Mouse (Mus musculus): ENCODE data around the gene Ldlrad1.

Gene Ldlrad1

DNA sequence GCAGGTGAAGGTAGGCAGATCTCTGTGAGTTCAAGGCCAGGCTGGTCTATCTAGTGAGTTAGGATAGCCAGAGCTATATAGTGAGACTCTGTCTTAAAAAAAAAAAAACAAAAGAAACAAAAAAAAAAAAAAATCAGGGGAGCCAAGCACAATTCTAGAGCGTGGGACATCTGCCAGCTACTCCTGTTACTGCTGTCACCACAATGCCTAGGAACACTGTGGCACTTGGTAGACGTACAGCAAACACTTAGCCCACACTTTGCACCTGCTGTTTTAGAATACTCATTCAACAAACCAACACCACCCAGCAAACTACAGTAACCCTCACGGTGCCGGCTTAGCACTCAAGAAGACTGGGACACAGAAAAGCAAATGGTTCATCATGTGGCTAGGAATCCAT, 2.5 kb downstream of the Ldlrad1 start:
- DNase-seq (ENCODE audit: low spot score) = no peak

DNA sequence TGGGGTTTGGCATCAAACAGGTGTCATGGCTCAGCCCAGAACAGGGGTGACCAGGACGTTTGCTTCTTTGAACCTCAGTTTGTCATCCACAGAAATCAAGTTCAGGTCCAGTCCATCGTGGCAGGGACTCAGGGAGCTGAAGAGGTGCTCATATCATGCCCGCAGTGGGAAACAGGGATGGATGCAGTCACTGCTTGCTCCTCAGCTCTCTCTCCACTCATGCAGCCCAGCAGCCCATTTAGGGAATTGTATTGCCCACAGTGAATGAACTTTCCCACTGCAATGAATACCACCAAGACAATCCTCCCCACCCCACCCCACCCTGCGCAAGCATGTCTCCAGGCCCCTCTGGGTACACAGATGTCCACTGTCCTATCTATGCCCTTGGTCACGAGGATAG, 3.0 kb downstream of the Ldlrad1 start:
- DNase-seq (ENCODE audit: low spot score) = no peak

DNA sequence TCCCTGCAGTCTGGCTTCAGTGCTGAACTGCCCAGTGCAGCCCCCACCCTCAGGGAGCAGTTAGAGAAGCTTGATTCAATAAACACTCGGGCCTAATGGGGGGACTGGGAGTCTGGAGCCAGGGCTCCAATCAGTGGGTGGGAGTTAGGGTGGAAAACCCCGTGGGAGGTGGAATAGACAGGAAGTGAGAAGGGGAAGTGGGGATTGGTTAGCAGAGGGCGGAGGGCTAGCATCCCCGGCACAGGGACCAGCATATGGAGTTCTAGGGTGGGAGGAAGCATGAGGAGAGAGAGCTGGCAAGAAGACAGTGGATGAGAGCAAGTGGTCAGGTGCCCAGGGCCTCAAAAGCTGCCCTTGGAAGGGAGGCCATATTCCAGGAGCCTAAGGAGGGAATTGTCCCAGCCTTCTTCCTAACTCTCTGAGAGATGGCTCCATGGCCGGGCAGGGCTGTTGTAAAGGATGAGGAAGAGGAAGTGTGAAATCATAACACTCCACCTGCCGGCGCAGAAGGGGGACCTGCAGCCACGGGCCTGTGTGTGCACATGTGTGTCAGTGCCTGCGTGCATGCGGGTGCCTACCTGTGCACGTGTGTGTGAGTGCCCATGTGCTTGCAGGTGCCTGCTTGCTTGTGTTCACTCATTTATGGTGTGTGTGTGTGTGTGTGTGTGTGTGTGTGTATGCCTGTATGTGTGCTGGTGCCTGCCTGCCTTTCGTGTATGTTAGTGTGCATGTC, 4.5 kb downstream of the Ldlrad1 start:
- DNase-seq (ENCODE audit: low spot score) = no peak

DNA sequence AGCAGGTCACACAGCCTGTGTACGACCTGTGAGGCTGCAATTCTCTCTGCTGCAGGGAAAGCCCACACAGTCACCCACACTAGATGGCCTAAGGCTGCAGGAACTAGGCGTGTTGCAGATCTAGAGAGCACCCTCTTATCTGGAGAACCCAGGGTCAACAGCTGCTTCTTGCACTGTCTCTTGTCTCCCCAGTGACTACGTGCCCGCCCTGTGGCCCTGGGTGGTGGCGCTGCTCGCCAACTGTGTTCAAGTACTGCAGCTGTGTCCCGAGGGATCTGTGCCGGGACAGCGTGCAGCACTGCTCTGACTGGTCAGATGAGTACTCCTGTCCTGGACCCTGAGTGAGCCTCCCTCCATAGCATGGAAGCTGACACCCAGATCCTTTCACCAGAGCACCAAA, 8.6 kb downstream of the Ldlrad1 start:
- DNase-seq (ENCODE audit: low spot score) = no peak

DNA sequence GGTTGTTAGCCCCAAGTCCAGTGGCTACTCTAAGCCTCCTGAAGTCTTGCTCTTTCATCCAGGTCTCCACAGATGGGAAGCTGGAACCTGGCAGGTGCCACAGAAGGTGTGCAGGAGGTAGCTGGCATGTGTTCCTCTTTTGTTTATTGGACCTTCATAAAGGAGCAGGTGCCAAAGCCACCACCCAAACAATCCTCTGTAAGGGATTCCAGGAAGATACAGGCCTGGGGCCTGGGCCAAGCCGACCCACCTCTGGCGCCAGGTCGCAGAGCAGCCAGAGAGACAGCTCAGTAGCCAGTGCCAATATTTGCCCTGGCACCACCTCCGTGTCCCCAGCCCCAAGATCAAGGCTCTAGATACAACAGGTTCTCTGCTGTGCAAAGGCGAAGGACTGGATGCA, 12.5 kb downstream of the Ldlrad1 start:
- no peak for DNase-seq (ENCODE audit: low spot score)

DNA sequence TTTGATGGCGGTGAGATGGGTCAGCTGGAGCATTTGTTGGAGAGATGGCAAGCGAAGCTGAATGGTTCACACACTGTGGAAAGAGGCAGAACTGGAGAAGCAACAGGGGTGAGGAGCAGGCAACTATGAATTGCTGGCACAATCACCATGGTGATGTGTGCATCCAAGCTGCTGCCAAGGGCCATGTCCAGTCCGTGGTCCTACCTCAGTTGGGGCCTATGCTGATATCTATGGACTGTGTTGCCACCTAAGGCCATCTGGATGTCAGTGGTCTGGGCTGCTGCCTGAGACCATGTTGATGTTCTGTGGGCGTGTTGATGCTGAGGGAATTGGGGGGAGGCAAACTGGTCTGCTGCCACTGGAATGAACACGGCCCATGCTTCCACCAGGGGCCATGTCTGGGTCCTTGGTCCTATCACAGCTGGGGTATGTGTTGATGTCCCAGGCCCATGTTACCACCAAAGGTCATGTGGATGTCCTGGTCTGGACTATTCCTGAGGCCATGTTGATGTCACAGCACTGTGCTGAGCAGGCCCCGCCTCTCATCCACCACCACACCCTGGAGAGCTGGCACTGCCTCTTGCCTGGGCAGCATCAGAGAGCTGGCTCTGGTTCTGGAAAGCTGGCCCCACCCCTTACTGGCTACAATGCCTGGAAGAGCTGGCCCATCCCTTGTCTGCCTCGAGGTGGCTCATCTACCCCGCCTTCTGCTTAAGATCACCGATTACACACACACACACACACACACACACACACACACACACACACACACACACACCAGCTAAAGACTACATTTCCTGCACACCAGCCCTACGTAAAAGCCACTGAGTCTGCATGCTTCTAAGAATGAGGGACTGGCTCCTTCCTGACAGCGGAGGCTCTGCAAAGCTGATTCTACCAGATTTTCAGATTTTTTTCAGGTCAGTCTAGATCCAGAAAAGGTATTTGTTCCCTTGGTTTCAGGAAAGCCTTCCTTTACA, 14.5 kb downstream of the Ldlrad1 start:
- DNase-seq (ENCODE audit: low spot score) = no peak

DNA sequence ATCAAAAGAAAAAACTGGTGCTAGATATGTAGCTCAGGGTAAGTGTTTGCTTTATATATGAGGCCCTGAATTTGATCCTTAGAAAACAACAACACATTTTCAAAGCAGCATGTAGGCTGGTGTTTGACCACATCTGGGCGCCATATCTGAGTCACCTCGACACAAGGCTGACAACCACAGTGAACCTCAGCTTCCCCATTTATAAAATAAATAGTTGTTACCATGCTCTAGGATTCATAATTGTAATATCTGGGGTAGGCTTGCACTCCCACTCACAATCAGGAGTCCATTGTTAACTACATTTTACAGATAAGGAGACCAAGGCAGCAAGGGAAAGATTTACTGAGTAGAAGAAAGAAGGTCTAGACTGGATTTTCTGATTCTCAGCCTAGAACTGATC, 17.3 kb downstream of the Ldlrad1 start:
- no peak for DNase-seq (ENCODE audit: low spot score)

DNA sequence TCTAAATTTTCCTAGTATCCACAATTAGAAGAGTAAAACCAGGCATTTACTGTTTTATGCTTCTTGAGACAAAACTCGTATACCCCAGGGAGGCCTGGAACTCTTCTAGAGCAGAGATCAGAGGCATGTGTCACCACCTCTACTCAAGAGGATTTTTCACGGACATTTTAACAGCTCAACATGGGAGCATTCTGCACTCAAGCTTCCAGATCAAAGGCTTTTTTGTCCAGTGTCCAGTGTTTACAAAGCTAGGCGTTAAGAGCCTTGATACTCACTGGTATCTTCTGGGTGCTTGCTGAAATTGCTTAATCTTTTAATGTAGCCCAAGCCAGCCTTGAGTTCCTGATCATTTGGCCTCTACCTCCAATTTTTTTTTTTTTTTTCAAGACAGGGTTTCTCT, 23.2 kb downstream of the Ldlrad1 start:
- DNase-seq (ENCODE audit: low spot score) = no peak

DNA sequence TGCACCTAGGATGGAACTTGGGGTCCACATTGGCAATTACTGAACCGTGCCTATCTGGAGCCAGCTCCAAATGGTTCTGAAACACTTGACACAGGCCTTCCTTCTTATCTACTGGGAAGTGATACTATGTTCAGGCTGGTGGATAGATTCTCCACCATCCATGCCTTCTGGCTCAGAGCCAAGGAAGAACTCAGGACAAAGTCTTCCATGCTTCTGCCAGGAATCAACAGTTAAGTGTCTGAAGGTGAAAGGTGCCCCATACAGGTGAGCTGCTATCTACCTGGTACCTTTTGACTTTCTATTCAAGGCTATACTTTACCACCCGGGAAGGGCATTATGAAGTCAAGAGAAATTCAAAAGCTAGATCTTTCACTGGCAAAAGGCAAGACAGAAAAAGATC, 29.3 kb downstream of the Ldlrad1 start:
- DNase-seq (ENCODE audit: low spot score) = no peak

DNA sequence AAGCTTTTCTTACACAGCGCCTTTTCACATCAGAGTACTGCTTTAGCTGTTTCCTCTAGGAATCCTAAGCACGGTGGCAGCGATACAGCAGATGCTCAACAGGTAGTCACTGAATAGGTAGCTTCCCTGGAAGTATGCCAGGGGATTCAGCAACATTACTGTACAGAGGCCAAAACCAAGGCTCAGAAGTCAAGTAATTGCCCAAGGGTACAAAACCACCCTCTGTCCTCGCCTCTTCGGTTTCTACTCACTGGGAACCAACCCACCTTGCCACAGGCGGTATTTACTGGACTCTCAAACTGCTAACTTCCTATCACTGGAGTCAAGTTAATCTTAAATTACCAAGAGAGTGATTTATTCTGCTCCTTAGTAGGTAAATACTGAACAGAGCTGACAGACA, 31.2 kb downstream of the Ldlrad1 start:
- DNase-seq (ENCODE audit: low spot score) = no peak

DNA sequence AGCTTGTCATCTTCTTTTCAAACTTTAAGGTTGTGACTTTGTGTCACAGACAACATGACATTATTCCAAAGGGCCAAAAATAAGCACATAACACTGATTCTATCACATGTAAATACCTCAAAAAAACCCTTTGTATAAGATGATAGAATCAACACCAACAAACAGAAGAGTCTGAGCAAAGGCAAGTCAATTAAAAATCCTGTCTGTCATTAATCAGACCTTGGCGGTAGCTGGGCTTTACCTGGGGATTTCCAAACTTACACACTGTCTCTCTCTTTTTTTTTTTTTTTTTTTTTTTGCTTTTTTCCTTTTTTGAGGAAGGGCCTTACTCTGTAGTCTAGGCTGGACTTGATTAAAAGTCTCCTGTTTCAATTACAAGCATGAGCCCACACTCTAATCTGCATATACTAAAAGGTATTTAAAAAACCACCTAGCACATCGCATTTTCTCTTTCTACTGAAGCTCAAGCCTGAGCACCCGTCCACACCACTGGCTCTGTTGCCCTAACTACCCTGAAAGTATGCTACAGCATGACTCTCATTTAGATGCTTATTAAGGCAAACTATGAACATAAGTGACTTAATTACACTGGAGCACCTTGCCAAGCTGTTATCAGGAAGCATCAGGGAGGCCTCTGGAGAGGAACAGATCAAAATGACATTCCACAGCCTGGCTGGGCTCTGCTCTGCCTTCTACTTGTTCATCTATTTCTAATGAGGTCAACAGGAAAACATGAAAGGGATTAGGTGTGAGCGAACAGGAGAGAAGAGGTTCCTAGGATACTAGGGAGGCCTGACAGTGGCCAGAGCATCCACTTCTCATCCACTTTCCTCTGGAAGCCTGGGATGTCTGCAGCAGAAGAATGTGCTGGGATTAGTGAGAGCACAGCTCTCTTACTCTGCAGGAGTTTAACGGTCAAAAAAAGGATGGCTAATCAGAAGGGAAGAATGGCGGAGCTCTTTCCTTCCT, 34.7 kb downstream of the Ldlrad1 start:
- DNase-seq (ENCODE audit: low spot score) = peak; percentile 23

DNA sequence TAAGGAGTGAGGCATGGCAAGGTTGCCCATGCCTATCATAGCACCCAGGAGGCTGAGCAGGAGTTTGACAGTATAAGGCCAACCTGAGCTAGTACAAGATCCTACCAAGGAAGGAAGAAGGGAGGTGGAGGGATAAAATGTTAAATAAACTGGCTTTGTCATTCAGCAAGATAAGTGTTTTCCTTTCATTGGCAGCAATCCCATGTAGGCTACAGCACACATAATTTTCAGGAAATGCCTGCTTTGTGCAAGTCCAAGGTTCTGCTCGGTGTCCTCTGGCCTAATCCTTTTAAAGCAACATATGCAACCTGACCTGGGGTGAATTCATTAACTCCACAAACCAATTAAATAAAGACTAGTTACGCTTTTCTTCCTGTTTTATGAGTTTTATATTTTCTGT, 36.4 kb downstream of the Ldlrad1 start:
- no peak for DNase-seq (ENCODE audit: low spot score)

DNA sequence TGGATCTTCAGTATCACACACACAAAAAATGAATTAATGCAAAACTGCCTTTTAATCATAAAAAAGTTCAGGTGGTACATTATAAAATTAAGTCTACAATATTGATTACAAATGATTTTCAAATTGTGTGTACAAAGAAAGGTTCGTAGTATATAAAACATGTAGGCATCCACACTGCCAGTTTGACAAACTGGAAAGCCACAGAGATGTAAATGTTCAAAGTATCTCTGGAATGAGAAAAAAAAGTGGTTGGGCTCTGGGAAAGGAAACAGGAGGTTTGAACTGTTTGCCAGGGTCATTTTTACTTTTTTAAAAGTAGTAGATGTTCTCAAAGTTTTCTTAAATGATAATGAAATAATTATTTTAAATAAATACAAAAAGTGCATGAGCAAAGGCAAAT, 37.1 kb downstream of the Ldlrad1 start:
- no peak for DNase-seq (ENCODE audit: low spot score)

DNA sequence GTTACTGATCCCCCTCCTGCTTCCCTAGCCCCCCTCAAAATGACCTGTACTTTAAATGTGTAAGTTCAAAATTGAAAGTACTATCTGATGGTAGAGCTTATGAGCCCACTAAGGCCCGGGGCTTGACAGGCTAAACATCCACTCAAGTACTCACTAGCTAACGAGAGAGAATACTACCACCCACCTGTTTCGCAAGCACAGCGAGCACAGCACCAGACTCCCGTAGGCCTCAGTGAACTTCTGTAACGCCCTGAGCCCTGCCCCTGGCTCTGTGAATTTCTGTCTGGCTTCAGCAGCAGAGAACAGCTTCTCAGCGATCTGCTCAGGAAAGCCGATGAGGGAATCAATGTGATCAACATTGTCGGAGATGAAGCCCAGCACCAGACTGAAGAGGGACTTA, 38.1 kb downstream of the Ldlrad1 start:
- DNase-seq (ENCODE audit: low spot score) = no peak

DNA sequence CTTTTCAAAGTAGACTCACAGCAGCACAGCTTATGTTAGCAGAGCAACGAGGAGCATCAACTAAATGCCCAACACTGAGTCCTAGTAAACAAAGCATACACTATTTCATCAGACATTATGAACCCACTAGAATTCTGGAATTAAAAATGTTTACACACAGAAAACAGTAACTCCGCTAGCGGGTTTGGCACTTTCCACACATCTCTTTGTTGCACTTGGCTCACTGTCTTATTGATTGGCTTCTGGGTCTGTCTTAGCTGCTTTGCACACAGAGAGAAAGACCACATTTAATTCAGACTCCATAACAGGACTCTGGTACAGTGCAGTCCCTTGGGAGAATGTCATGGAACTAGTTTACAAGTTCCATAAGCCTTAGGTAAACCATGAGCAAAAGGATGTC, 39.1 kb downstream of the Ldlrad1 start:
- no peak for DNase-seq (ENCODE audit: low spot score)

DNA sequence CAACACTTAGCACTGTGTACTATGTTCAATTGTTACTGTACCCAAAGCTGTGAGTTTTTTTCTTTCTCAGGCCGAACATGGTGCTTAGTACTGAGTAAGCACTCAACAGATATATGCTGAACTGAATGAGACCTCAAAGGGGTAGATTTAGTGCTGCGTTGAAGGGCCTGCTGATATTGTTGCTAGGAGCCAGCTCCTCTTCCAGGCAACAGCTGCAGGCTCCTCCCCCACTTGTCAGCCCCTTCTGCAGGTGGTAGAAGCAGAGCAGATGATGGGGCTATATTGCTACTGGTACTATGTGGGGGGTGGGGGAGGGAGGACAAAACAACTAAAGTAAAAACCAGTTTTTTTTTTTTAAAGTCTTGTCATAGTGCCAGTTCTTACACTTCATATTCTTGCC, 40.5 kb downstream of the Ldlrad1 start:
- DNase-seq (ENCODE audit: low spot score) = no peak

DNA sequence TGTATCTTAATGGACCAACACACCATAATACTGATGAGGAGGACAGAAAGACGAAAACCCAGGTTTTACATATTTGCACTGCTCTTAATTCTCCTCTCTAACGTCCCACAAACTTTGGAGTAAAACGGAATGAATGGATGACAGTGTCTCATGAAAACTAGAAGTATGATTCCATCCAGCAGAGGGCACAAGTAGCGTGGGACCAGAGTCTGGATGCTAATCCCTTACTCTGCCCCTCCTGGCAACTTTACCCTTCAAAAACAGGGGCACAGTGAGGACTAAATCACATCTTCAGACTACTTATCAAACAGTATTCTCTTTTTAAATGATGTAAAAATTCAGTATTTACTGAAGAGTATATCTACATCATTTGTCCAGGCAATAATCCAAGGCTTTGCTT, 41.5 kb downstream of the Ldlrad1 start:
- no peak for DNase-seq (ENCODE audit: low spot score)

DNA sequence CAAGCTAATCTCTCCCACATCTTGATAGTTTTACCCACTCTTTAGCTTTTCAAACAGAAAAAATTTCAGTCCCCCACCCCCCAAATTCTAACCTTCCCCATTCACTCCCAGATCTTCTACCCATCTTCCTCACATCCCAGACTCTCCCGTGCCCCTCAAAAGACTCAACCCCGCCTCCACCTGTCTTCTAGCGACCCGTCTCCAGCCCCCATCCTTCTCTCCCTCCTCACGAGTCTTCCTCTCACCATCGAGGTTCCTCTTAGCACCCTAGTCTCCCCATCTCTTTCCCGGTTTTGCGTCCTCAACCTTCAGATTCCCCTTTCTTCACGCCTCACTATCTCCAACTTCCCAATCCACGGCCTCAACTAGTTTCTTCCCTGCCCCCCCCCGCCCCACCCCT, 43.5 kb downstream of the Ldlrad1 start:
- DNase-seq (ENCODE audit: low spot score) = no peak

DNA sequence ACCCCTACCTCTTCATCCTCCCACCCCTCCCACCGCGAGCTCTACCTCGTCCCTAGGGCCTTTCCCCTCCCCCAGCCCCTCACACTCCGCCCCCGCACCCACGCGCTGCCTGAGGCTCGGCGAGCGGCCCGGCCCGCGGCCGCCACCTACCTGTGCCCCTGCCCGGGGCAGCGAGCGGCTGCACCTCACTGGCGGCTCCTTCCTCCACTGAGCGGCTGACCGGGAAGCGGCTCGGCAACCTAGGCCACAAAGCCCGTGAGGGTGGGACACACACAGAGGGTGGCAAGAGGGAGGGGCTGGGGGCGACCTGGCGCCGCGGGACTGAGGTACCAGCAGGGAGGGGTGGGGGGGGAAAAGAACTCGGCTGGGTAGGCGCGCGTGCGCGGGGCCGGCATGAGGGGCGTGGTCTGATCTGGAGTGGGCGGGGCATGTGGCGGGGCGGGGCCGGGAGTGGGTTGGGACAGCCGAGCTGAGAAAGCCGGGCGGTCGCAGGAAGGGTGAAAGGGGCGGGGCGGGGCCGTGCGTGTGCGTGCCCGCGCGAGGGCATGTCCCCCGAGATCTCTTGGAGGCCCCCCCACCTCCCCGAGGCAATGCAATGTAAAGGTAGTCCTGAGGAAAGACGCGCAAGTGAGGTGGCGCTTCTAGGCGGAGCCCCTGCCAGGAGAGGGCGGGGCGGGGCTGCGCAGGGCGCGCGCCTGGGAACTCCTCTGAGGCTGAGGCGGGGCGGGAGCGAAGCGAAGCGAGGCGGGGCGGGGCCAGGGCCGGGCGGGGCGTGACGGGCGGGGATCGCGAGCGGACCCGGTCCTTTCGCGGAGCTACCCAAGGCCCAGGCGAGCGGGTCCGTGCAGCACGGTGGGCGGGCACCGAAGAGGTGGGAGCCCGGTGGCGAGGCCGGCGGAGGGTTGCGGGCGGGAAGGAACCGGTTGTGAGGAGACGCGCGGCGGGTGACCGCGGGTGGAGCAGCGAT, 44.4 kb downstream of the Ldlrad1 start, which contains the start of the genes Lrrc42 and Hspb11:
Gene Lrrc42 (minus strand): TSS at position 408 of the 967 bp plus-strand sequence.
Gene Hspb11 (plus strand): TSS at position 469 of the 967 bp plus-strand sequence.
- DNase-seq (ENCODE audit: low spot score) = peak; percentile 99

DNA sequence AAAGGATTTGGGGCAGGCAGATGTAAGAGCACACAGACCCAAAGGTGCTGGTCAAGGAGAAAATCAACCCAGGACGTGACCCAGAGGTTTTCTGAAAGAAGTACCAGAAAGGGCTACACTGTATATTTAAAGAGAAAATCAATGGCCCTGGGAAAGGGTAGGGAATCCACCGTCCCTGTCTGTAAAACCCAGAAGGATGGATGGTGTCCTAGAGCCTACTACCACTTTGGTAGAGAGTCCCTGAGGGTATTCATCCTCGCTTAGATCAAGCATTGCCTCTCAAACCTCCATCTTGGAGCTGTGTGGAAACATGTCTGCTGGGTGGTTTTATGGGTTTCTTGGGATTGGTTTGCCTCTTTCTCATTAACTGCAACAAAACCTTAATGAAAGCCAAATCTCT, 45.4 kb downstream of the Ldlrad1 start:
- DNase-seq (ENCODE audit: low spot score) = no peak

DNA sequence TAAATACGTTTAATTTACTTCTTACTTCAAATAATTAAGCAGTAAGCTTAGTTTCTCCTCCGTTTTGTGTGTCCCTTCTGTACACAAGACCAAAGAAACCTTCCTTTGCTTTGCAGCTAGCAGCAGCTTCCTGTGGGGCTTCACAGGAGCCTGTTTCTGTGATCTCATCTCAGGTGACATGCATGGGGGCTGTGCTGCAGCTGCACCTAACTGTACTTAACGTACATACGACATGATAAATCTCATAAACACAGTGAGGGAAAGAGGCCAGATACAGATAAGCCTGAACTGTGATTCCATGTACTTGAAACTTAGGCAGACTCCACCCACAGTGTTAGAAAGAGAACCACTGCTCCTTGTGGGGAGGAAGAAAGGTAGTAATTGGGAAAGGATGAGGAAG, 51.0 kb downstream of the Ldlrad1 start:
- no peak for DNase-seq (ENCODE audit: low spot score)

Data from yolk sac, embryonic 10.5 days (tissue).